Mouse (Mus musculus) stomach, postnatal 0 days (tissue): ENCODE measurements at regions not wholly inside any gene's neighbourhood (a gene's known extent, or its start where the extent isn't known, plus 50 kb on each side); places are given as distances from the start of the nearest gene placed in this dataset.

ENCODE experiments used
- CTCF ChIP-seq: IDR thresholded peaks from 2 replicates; pipeline ENCODE4 v1.5.1; 2016; ENCODE audit warnings: antibody characterized with exemption, low read depth, mild to moderate bottlenecking, moderate library complexity
- EP300 ChIP-seq: optimal IDR thresholded peaks from 2 replicates; pipeline ENCODE3; 2016; ENCODE audit warnings: antibody characterized with exemption

GRCm38 (mm10) chr10:38894706-38895105 lies 70.6 kb upstream of the Lama4 start:
- TF ChIP-seq CTCF: no peak
- TF ChIP-seq EP300: no peak
